In genomic region chr11:31368252-31368964, GRCm38 (mm10) we compare ENCODE assay signal across 9 mouse cellular contexts. TPM values are rescaled to one million over a fixed set of nuclear protein-coding genes. Genes with fewer than 3 reads are reported as not detected.
DNase-seq lines count a peak whose midpoint lies in the region; ATAC-seq lines count a peak whose summit lies in the region.
"Had no signal": no experiment of that assay in that cellular context is flagged by ENCODE, and none has a peak within 500 bp of the region (broad histone marks: within the 10 kb centered on the region; RNA-seq: fewer than 3 reads in every experiment).

No protein-coding gene starts in this region.

- H3K36me3 ChIP-seq in erythroblast, embryonic 14.5 days (ENCODE audit: control insufficient read depth): no peaks in the 10 kb centered on the region
- H3K36me3 ChIP-seq in hindbrain, embryonic 13.5 days: no peaks in the 10 kb centered on the region
- H3K36me3 ChIP-seq in midbrain, embryonic 14.5 days (ENCODE audit: control insufficient read depth, insufficient read depth, low read length): no peaks in the 10 kb centered on the region

- peaks cover 15% of the 10 kb centered on the region for H3K4me1 ChIP-seq in erythroblast, embryonic 14.5 days (ENCODE audit: control insufficient read depth)
- H3K4me1 ChIP-seq in hindbrain, embryonic 13.5 days (replicated peaks): peaks cover 30% of the 10 kb centered on the region
- peaks cover 17% of the 10 kb centered on the region for H3K4me1 ChIP-seq in midbrain, embryonic 14.5 days (ENCODE audit: control insufficient read depth, insufficient read depth, low read length)

- H3K27me3 ChIP-seq in erythroblast, embryonic 14.5 days (ENCODE audit: control insufficient read depth): peaks cover 55% of the 10 kb centered on the region
- H3K27me3 ChIP-seq in hindbrain, embryonic 13.5 days: peaks cover 59% of the 10 kb centered on the region
- H3K27me3 ChIP-seq in midbrain, embryonic 14.5 days (ENCODE audit: control insufficient read depth, insufficient read depth, low read length): peaks cover 30% of the 10 kb centered on the region
- H3K27me3 ChIP-seq: CH12.LX had no signal

- no peak overlapping the region for H3K27ac ChIP-seq in hindbrain, embryonic 13.5 days
- no peak overlapping the region for H3K27ac ChIP-seq in midbrain, embryonic 14.5 days (replicated peaks; ENCODE audit: low read depth, low read length)

- no peak for ATAC-seq in erythroblast, adult 5-6 weeks (replicated peaks; ENCODE audit: low FRiP score, poor library complexity, severe bottlenecking)
- ATAC-seq in hindbrain, embryonic 13.5 days (ENCODE audit: low FRiP score): peak; percentile 23; the same call in 1 of the 2 replicates
- no peak for ATAC-seq in midbrain, embryonic 14.5 days (ENCODE audit: low FRiP score, low TSS enrichment)

- DNase-seq in ovary, postnatal 10 days (ENCODE audit: low spot score): peak; percentile 16
- DNase-seq in ovary, adult 18-20 months (ENCODE audit: low spot score): no peak
- peak; percentile 56 for DNase-seq in midbrain, embryonic 14.5 days
- DNase-seq in urinary bladder, postnatal 25 days (ENCODE audit: low spot score): no peak
- no peak for DNase-seq in adrenal gland, postnatal 14 days

- H3K9ac ChIP-seq in hindbrain, embryonic 13.5 days: peak overlapping the region; percentile 67
- H3K9ac ChIP-seq in midbrain, embryonic 14.5 days (replicated peaks; ENCODE audit: low read length): peak overlapping the region; percentile 42; the same call in 1 of the 2 replicates

- peak overlapping the region; percentile 93 for H3K4me2 ChIP-seq in hindbrain, embryonic 13.5 days
- peak overlapping the region; percentile 100 for H3K4me2 ChIP-seq in midbrain, embryonic 14.5 days (ENCODE audit: low read length)

- WGBS in hindbrain, embryonic 13.5 days: 2% methylated on average over 36 of the region's 36 CpGs
- under 1% methylated on average over 36 of the region's 36 CpGs for WGBS in midbrain, embryonic 14.5 days

- peak overlapping the region; percentile 41 for H3K4me3 ChIP-seq in erythroblast, embryonic 14.5 days (replicated peaks)
- peak overlapping the region; percentile 58 for H3K4me3 ChIP-seq in hindbrain, embryonic 13.5 days
- H3K4me3 ChIP-seq in midbrain, embryonic 14.5 days (replicated peaks; ENCODE audit: low read depth, low read length): peak overlapping the region; percentile 59

- H3K9me3 ChIP-seq in erythroblast, embryonic 14.5 days (ENCODE audit: control insufficient read depth, low read length): no peaks in the 10 kb centered on the region
- no peaks in the 10 kb centered on the region for H3K9me3 ChIP-seq in hindbrain, embryonic 13.5 days
- H3K9me3 ChIP-seq in midbrain, embryonic 14.5 days (ENCODE audit: control insufficient read depth, low read length): no peaks in the 10 kb centered on the region

RNA-seq across cellular contexts. Expression of gene Stc2, which starts 1.5 kb away (rescaled TPM):
- polyA plus RNA-seq in erythroblast, embryonic 14.5 days (2012): not detected in 2 replicates
- 0.42 TPM in 1 of 2 replicates, not detected in the other for total RNA-seq in erythroblast, adult 5-6 weeks (2015; ENCODE audit: low replicate concordance)
- total RNA-seq in erythroblast, adult 5-6 weeks (2017; ENCODE audit: low replicate concordance): 0.17 TPM in 1 of 2 replicates, not detected in the other
- 0.65 and 0.80 TPM in 2 replicates for polyA plus RNA-seq in hindbrain, embryonic 13.5 days (2015; fragmentation: Nextera tagmentation; extraction: Ambion mirVana)
- polyA plus RNA-seq in midbrain, embryonic 14.5 days (2014; fragmentation: Nextera tagmentation; extraction: Ambion mirVana): 0.46 and 0.97 TPM in 2 replicates
- 0.93 and 2.4 TPM in 2 replicates for total RNA-seq in adrenal gland, postnatal 14 days (2021)
- total RNA-seq: CH12.LX had no signal

Comparison
In these comparisons a context has a peak if more than half of its experiments do, and no peak if none do; other contexts are left out.
1. DNase-seq: peak in ovary, postnatal 10 days (single experiment) and midbrain, embryonic 14.5 days (single experiment); none in ovary, adult 18-20 months (single experiment), urinary bladder, postnatal 25 days (single experiment) and adrenal gland, postnatal 14 days (single experiment).
2. Peak in every context shown above with its lines, with median percentiles within 50 percentile points of each other: H3K4me3 ChIP-seq.